Mouse (Mus musculus): ENCODE results near the gene Scd4. TPM values are rescaled to one million over a fixed set of nuclear protein-coding genes. Genes with fewer than 3 reads are reported as not detected.
A peak's percentile ranks its signal among the peaks of the same experiment; 100 is the strongest.
"Not testable (repeated sequence)": the region's sequence is repeated elsewhere in the genome, so short reads cannot be mapped to it uniquely, and the experiment has no call there.

Gene Scd4
- polyA plus RNA-seq, 1 experiment from 2014 or later, result not detected

DNA sequence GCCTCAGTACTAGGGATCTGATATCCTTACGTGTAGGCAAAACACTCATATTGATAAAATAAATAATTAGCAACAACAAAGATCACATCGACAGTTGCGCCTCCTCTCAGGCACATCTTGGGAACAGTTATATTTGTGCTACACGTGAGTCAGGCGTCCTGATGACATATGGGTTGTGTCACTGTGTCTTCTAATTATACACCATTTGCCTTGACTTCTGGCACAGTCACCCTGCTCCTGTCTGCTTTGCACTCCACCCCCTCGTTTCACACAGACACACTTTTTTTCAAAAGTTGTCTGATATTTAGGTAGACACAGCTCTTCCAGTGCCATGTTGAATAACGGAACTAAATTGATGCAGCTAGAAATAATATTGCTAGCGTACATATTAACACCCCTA is 31.1 kb downstream of the Scd4 start:
- H3K9ac ChIP-seq, result no peak overlapping the region
- no peak overlapping the region for H3K27ac ChIP-seq (ENCODE audit: low read depth)
- no peaks in the 10 kb centered on the region for H3K9me3 ChIP-seq (ENCODE audit: low read depth, low read length)
- no peaks in the 10 kb centered on the region for H3K4me1 ChIP-seq (ENCODE audit: insufficient read depth)
- H3K4me2 ChIP-seq, result no peak overlapping the region
- H3K36me3 ChIP-seq (ENCODE audit: insufficient read depth), result no peaks in the 10 kb centered on the region
- H3K27me3 ChIP-seq (ENCODE audit: insufficient read depth, low read length), result no peaks in the 10 kb centered on the region
- WGBS, result 61% methylated on average over 8 of the region's 8 CpGs
- no peak for DNase-seq
- no peak for TF ChIP-seq CTCF (IDR thresholded peaks at IDR 0.05; ENCODE audit: low read depth)
- no peak for ATAC-seq (ENCODE audit: insufficient read depth)
- no peak overlapping the region for H3K4me3 ChIP-seq (ENCODE audit: low read depth, low read length)

DNA sequence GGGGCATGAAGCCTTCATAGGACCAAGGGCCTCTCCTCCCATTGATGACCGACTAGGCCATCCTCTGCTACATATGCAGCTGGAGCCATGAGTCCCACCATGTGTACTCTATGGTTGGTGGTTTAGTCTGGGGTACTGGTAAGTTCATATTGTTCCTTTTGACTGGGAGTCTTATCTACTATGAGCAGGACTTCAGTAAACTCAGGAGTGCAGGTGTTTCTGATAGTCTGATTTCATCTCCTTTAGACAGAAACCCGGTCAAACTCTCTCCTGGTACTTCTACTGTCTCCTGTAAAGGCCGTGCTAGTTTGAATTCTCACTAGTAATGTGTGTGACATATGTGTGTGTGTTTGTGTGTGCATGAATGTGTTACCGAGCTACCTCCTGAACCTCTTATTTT is 32.8 kb downstream of the Scd4 start:
- WGBS, result 78% methylated on average over 4 of the region's 4 CpGs
- no peak overlapping the region for H3K4me2 ChIP-seq
- H3K9me3 ChIP-seq (ENCODE audit: low read depth, low read length), result no peaks in the 10 kb centered on the region
- no peaks in the 10 kb centered on the region for H3K4me1 ChIP-seq (ENCODE audit: insufficient read depth)
- H3K4me3 ChIP-seq (ENCODE audit: low read depth, low read length), result no peak overlapping the region
- ATAC-seq (ENCODE audit: insufficient read depth), result no peak
- no peak for TF ChIP-seq CTCF (IDR thresholded peaks at IDR 0.05; ENCODE audit: low read depth)
- no peak overlapping the region for H3K9ac ChIP-seq
- no peaks in the 10 kb centered on the region for H3K36me3 ChIP-seq (ENCODE audit: insufficient read depth)
- H3K27ac ChIP-seq (ENCODE audit: low read depth), result no peak overlapping the region
- no peaks in the 10 kb centered on the region for H3K27me3 ChIP-seq (ENCODE audit: insufficient read depth, low read length)
- DNase-seq, result no peak

DNA sequence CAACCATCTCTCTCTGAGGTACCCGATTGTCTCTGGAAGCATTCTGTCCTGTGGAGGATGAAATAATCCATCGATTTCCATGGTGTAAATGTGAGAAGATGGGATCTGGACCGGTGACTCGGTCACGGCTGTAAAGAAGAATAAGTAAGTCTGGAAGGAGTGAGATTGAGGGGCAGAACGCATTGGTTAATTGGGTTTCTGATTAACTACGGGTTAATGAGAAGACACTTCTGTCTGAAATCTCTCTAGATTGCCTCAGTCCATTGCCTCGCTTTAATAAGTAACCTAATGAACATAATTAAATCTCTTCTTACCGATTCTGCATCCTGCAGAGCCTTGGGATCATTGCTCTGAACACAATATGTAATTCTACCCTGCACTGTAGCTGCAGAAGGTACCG is 34.2 kb downstream of the Scd4 start:
- H3K9me3 ChIP-seq (ENCODE audit: low read depth, low read length); H3K9ac ChIP-seq; H3K27ac ChIP-seq (ENCODE audit: low read depth); H3K4me1 ChIP-seq (ENCODE audit: insufficient read depth); H3K27me3 ChIP-seq (ENCODE audit: insufficient read depth, low read length); DNase-seq; H3K4me3 ChIP-seq (ENCODE audit: low read depth, low read length); H3K4me2 ChIP-seq; H3K36me3 ChIP-seq (ENCODE audit: insufficient read depth); ATAC-seq (ENCODE audit: insufficient read depth): not testable (repeated sequence)
- 77% methylated on average over 10 of the region's 10 CpGs for WGBS

DNA sequence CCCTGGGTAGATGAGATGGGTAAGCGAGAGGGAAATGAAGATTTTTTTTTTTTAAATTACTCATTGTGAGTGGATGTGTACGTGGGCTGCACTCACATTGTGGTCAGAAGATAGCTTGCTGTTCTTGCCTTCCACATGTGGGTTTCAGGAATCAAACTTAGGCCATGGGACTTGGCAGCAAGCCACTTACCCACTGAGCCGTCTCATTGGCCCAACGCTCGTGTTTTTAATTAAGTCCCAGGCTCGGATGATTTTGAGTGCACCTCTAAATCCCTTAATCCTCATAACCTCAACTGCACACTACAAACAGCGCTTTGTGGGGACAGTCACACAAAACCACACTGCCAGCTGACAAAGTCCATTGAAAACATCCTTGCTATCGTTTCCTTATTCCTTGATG is 36.5 kb downstream of the Scd4 start:
- DNase-seq (no peak), ATAC-seq (ENCODE audit: insufficient read depth) (no peak)
- WGBS, result 74% methylated on average over 8 of the region's 8 CpGs
- Histone ChIP-seq H3K4me3 (ENCODE audit: low read depth, low read length) (no peak overlapping the region), H3K4me1 (ENCODE audit: insufficient read depth) (no peaks in the 10 kb centered on the region), H3K27me3 (ENCODE audit: insufficient read depth, low read length) (no peaks in the 10 kb centered on the region), H3K9me3 (ENCODE audit: low read depth, low read length) (no peaks in the 10 kb centered on the region), H3K36me3 (ENCODE audit: insufficient read depth) (no peaks in the 10 kb centered on the region), H3K9ac (no peak overlapping the region), H3K4me2 (no peak overlapping the region), H3K27ac (ENCODE audit: low read depth) (no peak overlapping the region)
- TF ChIP-seq CTCF (IDR thresholded peaks at IDR 0.05; ENCODE audit: low read depth), result no peak

DNA sequence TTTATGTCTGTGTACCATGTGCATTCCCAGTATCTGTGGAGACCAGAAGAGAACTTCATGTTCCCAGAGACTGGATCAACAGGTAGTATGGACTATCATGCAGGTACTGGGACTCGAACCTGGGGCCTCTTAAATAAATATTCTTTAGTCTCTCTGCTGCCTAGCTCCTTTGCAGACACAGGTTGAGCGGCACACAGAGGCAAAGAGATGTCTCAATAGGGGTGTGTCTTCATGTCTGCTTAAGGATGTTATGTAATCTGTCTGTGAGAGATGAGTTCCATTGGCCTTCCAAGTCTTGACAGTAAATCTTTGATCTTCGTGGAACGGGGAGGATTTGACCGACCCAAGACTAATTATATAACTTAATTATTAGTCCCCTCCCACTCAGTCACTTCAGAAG is 37.3 kb downstream of the Scd4 start:
- no peak overlapping the region for H3K9ac ChIP-seq
- DNase-seq, result no peak
- ATAC-seq (ENCODE audit: insufficient read depth), result no peak
- no peaks in the 10 kb centered on the region for H3K27me3 ChIP-seq (ENCODE audit: insufficient read depth, low read length)
- no peak for TF ChIP-seq CTCF (IDR thresholded peaks at IDR 0.05; ENCODE audit: low read depth)
- H3K36me3 ChIP-seq (ENCODE audit: insufficient read depth), result no peaks in the 10 kb centered on the region
- 67% methylated on average over 5 of the region's 5 CpGs for WGBS
- no peak overlapping the region for H3K27ac ChIP-seq (ENCODE audit: low read depth)
- no peak overlapping the region for H3K4me2 ChIP-seq
- H3K4me1 ChIP-seq (ENCODE audit: insufficient read depth), result no peaks in the 10 kb centered on the region
- H3K9me3 ChIP-seq (ENCODE audit: low read depth, low read length), result no peaks in the 10 kb centered on the region
- H3K4me3 ChIP-seq (ENCODE audit: low read depth, low read length), result no peak overlapping the region

DNA sequence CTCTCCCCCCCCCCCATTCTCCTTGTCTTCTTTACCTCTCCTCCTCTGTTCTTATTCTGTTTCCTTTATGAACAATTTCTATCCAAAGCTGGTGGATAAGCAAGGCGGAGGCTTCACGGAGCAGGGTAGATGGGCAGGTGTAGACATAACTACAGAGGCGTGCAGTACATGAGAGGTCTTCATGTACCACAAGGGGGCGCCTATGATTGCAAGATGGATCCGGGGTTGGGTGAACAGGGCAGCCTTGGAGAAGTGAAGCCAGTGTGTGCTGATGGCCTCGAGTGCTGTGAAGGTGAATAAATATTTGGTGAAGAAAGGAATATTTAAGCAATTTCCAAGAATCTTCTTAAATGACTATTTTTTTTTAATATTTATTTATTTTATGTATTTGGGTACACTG is 40.1 kb downstream of the Scd4 start:
- WGBS, result 14% methylated on average over 6 of the region's 6 CpGs
- ATAC-seq (ENCODE audit: insufficient read depth), result 0 out of 2 replicates have a peak, but pooled peaks have one; percentile 56

DNA sequence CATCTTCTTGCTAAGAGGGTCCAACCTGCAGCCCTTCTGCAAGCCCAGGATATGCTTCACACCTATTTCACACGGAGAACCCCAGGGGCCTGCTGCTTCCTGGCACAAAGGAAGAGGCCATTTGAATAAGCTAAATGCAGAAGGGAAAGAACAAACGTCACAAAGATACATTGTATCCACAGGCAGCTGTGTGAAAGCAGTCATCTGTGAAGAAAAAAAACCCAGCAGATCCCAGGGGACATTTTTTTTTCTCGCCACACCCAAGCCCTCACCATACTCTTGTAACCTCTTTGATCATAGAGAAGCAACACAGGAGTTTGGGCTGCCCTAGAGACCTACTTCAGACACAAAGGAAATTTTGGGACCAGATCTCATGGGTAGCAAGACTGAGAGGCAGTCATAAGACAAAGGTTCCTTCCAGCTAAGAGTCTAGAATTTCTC is 43.6 kb downstream of the Scd4 start:
- 45% methylated on average over 3 of the region's 3 CpGs for WGBS

More for the DNA sequence above, 40.1 kb downstream of the Scd4 start:
- TF ChIP-seq CTCF (IDR thresholded peaks at IDR 0.05; ENCODE audit: low read depth), result peak; percentile 89
- no peak overlapping the region for H3K27ac ChIP-seq (ENCODE audit: low read depth)
- no peaks in the 10 kb centered on the region for H3K27me3 ChIP-seq (ENCODE audit: insufficient read depth, low read length)
- H3K36me3 ChIP-seq (ENCODE audit: insufficient read depth), result no peaks in the 10 kb centered on the region
- H3K4me2 ChIP-seq, result no peak overlapping the region
- H3K9ac ChIP-seq, result no peak overlapping the region
- peak; percentile 88 for DNase-seq
- H3K9me3 ChIP-seq (ENCODE audit: low read depth, low read length), result no peaks in the 10 kb centered on the region
- H3K4me3 ChIP-seq (ENCODE audit: low read depth, low read length), result no peak overlapping the region
- H3K4me1 ChIP-seq (ENCODE audit: insufficient read depth), result no peaks in the 10 kb centered on the region

More for the DNA sequence above, 43.6 kb downstream of the Scd4 start:
- DNase-seq, result no peak
- Histone ChIP-seq H3K36me3 (ENCODE audit: insufficient read depth) (no peaks in the 10 kb centered on the region), H3K4me2 (no peak overlapping the region), H3K9ac (no peak overlapping the region), H3K27me3 (ENCODE audit: insufficient read depth, low read length) (no peaks in the 10 kb centered on the region), H3K9me3 (ENCODE audit: low read depth, low read length) (no peaks in the 10 kb centered on the region), H3K4me3 (ENCODE audit: low read depth, low read length) (no peak overlapping the region), H3K4me1 (ENCODE audit: insufficient read depth) (no peaks in the 10 kb centered on the region), H3K27ac (ENCODE audit: low read depth) (no peak overlapping the region)
- no peak for ATAC-seq (ENCODE audit: insufficient read depth)
- no peak for TF ChIP-seq CTCF (IDR thresholded peaks at IDR 0.05; ENCODE audit: low read depth)
